Mouse (Mus musculus): ENCODE data around the gene Itga2b.

Gene Itga2b

DNA sequence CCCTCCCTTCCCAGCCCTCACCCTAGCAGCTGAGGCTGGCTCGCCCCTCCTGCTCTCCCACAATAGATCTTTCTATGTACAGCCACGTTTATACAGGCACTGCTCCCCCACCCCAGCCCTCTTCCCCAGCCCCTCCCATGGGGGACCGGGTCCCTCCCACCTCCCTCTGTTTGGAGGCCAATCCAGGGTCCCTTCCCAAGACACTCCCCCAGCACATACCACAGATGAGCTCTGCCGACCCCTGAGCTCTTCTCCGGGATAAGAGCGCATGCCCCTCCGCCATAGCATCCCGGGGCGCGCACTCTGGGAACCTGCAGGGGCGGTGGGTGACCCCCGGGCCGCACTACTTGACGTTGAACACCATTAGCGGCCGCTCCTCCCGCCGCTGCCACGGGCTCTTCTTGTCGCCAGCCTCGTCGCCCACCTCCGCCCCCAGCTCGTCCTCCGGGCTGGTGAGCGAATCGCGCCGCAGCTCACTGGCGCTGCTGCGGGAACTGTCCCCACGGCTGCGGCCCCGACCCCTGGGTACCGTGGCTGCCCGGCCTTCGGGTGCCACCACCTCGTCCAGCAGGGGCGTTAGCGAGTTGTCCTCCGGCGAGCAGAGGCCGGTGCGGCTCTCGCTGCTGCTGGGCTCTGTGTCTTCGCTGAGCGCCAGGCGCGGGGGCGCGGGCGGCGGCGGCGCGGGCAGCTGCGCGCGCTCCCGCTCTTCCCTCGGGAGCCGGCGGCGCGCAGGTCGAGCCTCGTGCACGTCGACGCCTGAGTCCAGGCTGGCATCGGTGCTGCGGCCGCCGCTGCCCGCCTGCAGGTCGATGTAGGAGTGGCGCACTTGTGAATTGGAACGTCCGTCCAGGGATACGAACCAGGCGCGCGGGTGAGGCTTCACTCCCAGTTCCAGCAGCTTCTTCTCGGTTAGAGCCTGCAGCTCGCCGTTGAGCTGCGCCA, 32.5 kb downstream of the Itga2b start:
- DNase-seq (ENCODE audit: low spot score in 2 of 2): peak; percentile 66 to 76

DNA sequence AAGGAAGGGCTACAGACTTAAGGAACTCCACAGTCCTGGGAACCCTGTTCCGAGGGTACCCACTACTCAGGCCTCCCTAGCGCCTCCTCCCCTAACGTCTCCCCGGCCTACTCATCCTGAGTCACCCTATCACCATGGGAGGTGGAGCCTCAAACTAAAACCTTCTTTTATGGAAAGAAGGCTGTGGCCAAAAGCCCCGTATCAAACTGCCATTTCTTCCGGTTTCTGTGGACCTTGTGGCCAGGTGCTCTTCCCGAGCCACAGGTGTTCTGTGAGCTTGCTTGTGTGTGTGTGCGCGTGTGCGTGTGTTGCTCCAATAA, 33.5 kb downstream of the Itga2b start:
- peak in 1 of 2 experiments; percentile 29 for DNase-seq (ENCODE audit: low spot score in 2 of 2)

GRCm38 (mm10) chr11:102435754-102436470, 34.0 kb downstream of the Itga2b start:
- peak in 1 of 2 experiments; percentile 21 for DNase-seq (ENCODE audit: low spot score in 2 of 2)

GRCm38 (mm10) chr11:102434816-102435705, 34.9 kb downstream of the Itga2b start:
- DNase-seq (ENCODE audit: low spot score in 2 of 2): peak in 1 of 2 experiments; percentile 17

GRCm38 (mm10) chr11:102434406-102434805, 35.5 kb downstream of the Itga2b start:
- peak; percentile 94 to 96 for DNase-seq (ENCODE audit: low spot score in 2 of 2)

DNA sequence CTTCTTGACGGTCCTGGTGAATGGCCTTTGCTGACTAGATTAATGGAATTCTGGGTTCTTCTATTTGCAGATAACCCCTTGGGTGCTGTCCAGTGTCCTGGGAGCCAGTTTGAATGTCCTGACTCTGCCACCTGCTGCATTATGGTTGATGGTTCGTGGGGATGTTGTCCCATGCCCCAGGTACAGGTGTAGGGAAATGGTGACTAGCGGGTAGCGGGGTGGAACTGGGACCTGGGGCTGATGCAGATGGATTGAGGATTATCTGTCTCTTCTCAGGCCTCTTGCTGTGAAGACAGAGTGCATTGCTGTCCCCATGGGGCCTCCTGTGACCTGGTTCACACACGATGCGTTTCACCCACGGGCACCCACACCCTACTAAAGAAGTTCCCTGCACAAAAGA, 36.1 kb downstream of the Itga2b start:
- DNase-seq (ENCODE audit: low spot score in 2 of 2): no peak

- peak in 1 of 2 experiments; percentile 31 for DNase-seq (ENCODE audit: low spot score in 2 of 2)
Observed at GRCm38 (mm10) chr11:102432896-102433295, 37.0 kb downstream of the Itga2b start.

DNA sequence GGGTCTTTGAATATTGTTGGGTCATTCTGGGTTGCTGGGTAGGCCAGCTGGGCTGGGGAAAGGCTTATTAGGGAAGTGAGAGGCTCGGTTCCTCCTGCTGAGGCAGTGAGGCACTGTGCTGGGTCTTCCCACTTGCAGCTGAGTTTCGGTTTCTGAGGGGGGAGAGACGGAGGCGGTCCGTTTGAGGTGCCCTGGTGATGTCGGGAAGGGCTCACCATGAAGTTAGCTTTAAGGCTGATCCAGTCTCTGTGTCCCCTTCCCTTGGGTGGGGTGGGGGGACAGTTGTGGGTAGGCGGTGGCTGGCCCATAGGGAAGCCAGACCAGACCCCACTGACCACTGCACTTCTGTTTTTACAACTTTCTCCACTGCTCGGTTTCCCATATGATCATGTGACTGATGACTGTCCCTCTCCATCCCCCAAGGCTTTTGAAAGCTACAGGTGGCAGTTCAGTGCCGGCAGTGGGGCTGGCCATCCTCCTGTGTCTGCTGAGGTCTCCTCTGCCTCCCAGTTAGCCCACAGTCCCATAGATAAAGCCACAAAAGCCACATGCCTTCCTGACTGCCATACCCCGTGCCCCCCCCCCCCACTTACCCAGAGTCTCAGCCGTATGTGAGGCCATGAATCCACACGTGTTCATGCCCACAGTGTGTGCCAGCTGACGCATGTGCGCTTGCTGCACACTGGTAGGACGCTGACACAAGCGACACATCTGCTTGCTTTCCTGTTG, 37.6 kb downstream of the Itga2b start:
- no peak for DNase-seq (ENCODE audit: low spot score in 2 of 2)

GRCm38 (mm10) chr11:102431728-102432114, 38.2 kb downstream of the Itga2b start:
- no peak for DNase-seq (ENCODE audit: low spot score in 2 of 2)

DNA sequence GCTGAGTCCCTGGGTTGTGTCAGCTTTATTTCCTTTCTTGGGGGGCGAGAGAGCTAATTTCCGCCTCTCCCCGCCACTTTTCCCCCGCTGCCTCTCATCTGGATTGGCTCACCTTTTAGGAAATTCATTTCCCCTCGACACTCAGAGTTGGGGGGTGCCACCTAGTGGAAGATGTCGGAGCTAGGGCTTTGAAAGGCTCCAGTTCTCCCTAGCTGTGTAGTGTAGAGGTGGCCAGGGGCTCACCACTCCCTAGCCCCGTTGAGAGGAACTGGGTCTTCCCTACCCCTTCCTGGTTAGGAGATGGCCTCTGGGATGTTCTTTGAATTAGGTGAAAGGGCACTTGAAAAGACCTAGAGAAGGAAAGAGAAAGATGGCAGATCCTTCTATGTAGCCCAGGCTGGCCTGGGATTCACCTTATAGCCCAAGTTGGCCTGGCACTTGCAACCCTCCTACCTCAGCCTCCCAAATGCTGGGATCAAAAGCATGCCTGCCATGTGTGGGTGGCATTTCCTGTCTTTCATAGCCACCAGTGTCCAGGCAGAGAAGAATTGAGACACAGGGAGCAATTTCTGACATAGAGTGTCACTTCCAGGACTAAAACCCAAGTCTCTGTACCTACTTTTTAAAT, 38.8 kb downstream of the Itga2b start:
- DNase-seq (ENCODE audit: low spot score in 2 of 2): peak; percentile 88 to 89

DNA sequence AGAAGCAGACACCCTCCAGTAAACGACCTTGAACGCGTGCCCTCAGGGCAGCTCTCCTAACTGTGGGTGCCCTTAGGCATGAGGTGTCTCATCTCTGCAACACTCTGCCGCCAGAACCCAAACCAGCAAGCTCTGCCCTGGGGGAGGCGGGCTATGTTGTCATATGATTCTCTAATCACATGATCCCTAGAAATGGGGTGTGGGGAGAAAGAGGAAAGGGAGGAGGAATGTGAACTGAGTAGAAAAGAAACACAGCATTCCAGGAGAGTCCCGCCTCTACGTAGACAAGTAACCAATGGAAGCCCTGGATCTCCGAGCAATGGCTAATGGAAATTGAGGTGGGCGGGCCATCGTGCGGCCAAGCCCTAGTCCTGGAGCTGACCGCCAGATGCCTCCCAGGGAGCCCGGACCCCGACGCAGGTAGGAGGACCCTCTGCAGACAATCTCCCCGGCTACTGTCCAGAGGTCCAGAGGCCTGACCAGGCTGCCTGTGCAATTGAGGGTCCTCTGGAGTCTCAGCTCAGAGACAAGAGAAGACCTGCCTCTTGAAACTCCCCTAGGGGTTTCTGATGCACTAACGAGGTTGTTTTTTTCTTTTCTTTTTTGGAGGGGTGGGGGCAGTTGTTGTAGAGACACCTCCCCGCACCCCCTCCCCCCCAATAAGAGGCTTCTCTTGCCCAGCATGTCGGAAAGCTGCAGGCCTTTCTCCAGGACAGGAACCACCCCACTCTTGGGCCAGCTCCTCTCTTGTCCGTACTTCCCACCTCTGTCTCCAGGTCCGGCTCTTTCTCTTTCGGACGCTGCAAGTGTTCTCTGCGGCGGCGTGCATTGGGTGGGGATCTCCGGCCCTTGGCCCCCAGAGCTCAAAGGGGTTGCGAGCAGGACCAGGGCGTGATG, 39.6 kb downstream of the Itga2b start, which contains the start of gene Grn:
Grn (plus strand) TSS at position 195 of the 897 bp plus-strand sequence.
- DNase-seq (ENCODE audit: low spot score in 2 of 2): peak; percentile 92

- no peak for DNase-seq (ENCODE audit: low spot score in 2 of 2)
Observed at GRCm38 (mm10) chr11:102429551-102429950, 40.4 kb downstream of the Itga2b start.

GRCm38 (mm10) chr11:102428981-102429540, 40.9 kb downstream of the Itga2b start:
- no peak for DNase-seq (ENCODE audit: low spot score in 2 of 2)

DNA sequence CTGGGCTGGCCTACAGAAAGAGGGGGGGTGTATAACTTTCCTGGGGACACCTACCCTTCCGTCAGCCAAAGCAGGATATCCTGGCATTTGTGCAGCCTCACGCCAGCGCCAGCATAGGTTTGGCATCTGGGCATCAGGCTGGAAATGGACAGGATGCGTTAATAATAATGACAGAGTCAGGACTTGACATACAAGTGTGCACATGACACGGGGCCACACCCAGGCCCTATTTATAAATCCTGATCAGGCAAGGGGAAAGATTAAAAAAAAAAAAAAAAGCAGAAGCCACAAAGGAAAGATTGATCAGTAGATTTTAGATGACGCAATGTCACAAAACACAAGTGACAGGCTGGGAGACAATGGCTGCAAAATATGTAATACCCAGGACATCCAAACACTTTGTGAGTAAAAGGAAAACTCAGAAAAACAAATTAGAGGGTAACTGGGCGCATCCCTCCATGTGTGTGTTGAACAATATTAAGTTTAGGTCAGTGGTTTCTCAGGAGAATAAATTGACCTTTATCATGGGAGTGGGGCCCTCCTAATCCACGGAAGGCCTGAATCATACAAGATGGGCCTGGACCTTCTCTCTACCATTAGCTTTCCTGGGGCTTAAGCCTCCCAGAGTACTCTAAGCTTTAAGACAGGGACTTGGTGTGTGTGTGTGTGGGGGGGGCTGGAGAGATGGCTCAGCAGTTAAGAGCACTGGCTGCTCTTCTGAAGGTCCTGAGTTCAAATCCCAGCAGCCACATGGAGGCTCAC, 44.2 kb downstream of the Itga2b start:
- DNase-seq (ENCODE audit: low spot score in 2 of 2): no peak

DNA sequence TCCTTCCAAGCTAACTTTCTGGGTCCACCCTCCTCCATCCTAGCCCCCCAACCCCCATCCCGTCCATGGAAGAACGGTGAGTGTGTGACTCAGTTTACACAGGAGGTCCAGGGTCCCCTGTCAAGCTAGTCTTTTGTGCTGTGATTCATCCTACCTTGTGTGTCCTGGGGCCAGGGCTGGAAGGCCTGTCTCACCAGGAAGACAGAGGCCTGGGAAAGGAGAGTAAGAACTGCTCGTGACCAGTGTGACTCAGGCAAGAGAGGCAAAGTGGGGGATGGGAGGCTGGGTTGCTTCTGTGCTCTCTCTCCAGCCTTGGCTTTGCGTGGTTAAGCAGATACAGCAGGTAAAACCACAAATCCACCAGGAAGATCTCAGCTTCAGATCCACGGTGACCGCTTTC, 45.3 kb downstream of the Itga2b start:
- DNase-seq (ENCODE audit: low spot score in 2 of 2): no peak

GRCm38 (mm10) chr11:102421559-102421958, 48.4 kb downstream of the Itga2b start:
- no peak for DNase-seq (ENCODE audit: low spot score in 2 of 2)

DNA sequence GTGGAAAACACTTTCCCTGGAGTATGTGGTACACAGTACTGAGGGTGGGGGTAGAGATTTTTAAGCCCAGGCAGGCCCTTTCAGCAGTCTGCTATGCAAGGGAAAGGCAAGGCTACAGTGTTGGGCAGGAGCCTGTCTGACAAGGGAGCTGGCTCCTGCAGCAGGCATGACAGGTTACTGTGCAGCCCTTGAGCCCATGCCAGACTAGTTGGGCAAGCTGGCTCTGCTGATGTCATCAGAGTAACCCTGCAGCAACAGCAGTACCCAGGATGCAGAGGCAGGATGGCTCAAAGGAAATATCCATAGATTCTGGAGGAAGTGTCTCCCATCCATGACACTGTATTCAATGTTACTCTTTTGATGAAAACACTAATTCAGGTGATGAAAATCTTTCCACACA, 51.0 kb downstream of the Itga2b start:
- no peak for DNase-seq (ENCODE audit: low spot score in 2 of 2)

GRCm38 (mm10) chr11:102417160-102417559, 52.8 kb downstream of the Itga2b start:
- DNase-seq (ENCODE audit: low spot score in 2 of 2): no peak
